Mouse (Mus musculus) midbrain, embryonic 12.5 days (tissue): ENCODE data around the gene Cyfip1. TPM values are rescaled to one million over a fixed set of nuclear protein-coding genes. Genes with fewer than 3 reads are reported as not detected.

Source experiments
- ATAC-seq: fragments of 200-750 bp; cut with Nextera tagmentation; 2 replicates; pipeline ENCODE4 v1.8.0; 2017; ENCODE audit warnings: low read depth, moderate TSS enrichment, moderate library complexity; ENCODE audit not compliant: low FRiP score
- H3K27ac ChIP-seq: fragments of 300-500 bp; sonication (generic); replicated peaks from 2 replicates; pipeline ENCODE4 v1.5.1; 2016; ENCODE audit warnings: mild to moderate bottlenecking
- H3K27me3 ChIP-seq: fragments of 300-500 bp; sonication (generic); 2 replicates; pipeline ENCODE4 v1.6.1; 2016; ENCODE audit warnings: mild to moderate bottlenecking
- H3K36me3 ChIP-seq: fragments of 300-500 bp; sonication (generic); 2 replicates; pipeline ENCODE4 v1.6.1; 2016
- H3K4me1 ChIP-seq: fragments of 300-500 bp; sonication (generic); 2 replicates; pipeline ENCODE4 v1.6.1; 2016
- H3K4me2 ChIP-seq: fragments of 300-500 bp; sonication (generic); replicated peaks from 2 replicates; pipeline ENCODE4 v1.6.1; 2016; ENCODE audit warnings: mild to moderate bottlenecking, moderate library complexity
- H3K4me3 ChIP-seq: fragments of 300-500 bp; sonication (generic); 2 replicates; pipeline ENCODE4 v1.5.1; 2016; ENCODE audit warnings: mild to moderate bottlenecking
- H3K9ac ChIP-seq: fragments of 300-500 bp; sonication (generic); replicated peaks from 2 replicates; pipeline ENCODE4 v1.6.1; 2016; ENCODE audit warnings: mild to moderate bottlenecking, moderate library complexity
- H3K9me3 ChIP-seq: fragments of 300-500 bp; sonication (generic); 2 replicates; pipeline ENCODE4 v1.6.1; 2016; ENCODE audit warnings: mild to moderate bottlenecking
- WGBS: fragments of 180-500 bp; shearing (Covaris S2); methylation state at CpG from one replicate; pipeline ENCODE4 v1.1.7; 2016; 5-methylcytosine and 5-hydroxymethylcytosine counted together
- polyA plus RNA-seq: library from polyadenylated mRNA; unstranded; fragments of >200 nt; fragmentation: Nextera tagmentation; extraction: Ambion mirVana; gene quantifications from 2 replicates; pipeline ENCODE4 v1.2.1, GENCODE M21; 2016

Gene Cyfip1
- polyA plus RNA-seq, 1 experiment from 2014 or later = 79.9 TPM

DNA sequence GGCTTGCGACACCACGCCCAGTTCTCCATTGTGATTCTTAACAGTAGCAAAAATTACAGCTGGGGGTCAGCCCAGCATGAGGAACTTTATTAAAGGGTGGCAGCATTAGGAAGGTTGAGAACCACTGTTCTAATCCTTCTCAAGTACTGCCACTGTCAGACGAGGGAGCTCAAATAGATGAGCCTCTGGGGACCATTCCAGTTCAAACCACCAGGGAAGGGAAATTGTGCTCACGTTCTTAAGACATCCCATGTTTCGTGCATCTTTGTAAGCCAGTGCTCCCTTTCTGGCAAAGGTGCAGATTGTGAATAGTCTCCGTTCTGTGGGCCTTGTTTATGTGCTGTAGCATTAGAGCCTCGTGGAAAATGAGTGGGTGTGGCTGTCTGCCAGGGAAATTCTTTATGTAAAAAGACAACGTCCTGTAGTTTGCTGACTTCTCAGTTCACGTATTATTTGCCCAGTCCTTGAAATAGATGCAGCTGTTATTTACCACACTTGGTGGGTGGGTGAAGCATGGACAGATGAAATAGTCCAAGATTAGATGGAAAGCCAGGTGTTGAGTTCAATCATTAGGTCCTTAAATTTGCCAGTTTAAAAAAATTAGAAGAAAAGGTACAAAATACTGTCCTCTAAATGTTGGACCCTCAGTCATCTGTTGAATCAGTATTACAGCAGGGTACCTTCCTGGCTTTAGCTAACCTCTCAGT is 5.2 kb downstream of the Cyfip1 start:
- H3K27ac ChIP-seq = no peak overlapping the region
- H3K4me1 ChIP-seq = peaks cover 19% of the 10 kb centered on the region
- H3K27me3 ChIP-seq = no peaks in the 10 kb centered on the region
- H3K4me2 ChIP-seq = no peak overlapping the region
- no peaks in the 10 kb centered on the region for H3K9me3 ChIP-seq
- WGBS = 81% methylated on average over 9 of the region's 9 CpGs
- no peak overlapping the region for H3K4me3 ChIP-seq
- no peak for ATAC-seq
- no peak overlapping the region for H3K9ac ChIP-seq
- no peaks in the 10 kb centered on the region for H3K36me3 ChIP-seq

DNA sequence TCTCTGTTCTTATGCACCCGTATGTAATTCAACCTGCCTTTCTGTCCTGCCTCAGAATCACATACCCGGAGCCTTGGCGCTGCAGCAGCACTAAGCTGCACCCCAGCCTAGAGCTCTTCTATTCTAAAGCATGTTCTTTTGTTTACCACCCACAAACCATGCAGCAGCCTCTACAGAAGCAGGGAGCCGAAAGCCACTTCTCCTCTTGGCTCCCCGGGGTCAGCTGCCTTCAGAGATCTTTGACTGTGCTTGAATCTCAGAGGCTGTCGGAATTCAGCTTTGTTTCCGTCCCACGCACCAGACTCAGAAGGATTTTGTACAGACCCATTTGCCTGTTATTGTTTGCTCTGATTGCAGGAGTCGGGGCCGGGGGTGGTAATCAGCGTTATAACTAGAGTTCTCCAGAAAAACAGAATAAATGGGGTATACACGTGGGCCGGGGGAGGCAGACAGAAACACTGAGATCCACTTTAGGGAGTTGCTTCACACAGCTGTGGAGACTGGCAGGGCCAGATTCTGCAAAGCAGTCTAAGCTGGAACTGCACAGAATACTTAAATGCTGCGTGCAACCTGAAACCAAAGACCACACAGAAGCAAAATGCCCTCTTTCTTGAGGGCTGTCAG is 8.5 kb downstream of the Cyfip1 start:
- H3K4me3 ChIP-seq = peak overlapping the region; percentile 7; the same call in 1 of the 2 replicates
- peak; percentile 75 for ATAC-seq
- 14% methylated on average over 14 of the region's 14 CpGs for WGBS

DNA sequence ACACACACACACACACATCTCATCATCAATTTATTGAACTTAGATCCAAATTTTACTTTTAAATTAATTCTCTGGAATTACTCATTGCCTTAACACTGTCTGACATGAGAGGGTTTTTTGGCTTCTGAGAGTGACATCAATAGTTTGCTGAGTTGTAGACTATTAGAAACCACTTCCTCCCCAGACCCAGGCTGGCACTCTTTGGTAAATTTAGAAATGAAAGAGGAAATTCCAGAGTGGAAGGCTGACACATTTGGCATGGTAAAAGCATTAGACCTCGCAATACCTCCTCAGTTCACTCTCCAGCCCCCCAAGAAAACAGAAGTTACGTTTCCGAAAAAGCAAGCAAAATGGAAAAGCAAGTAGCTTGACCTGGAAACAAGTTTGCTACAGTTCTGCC is 11.2 kb downstream of the Cyfip1 start:
- 90% methylated on average over 3 of the region's 3 CpGs for WGBS
- no peak overlapping the region for H3K4me3 ChIP-seq
- H3K36me3 ChIP-seq = no peaks in the 10 kb centered on the region
- no peaks in the 10 kb centered on the region for H3K27me3 ChIP-seq
- peaks cover 11% of the 10 kb centered on the region for H3K4me1 ChIP-seq
- H3K4me2 ChIP-seq = no peak overlapping the region
- H3K27ac ChIP-seq = no peak overlapping the region
- no peak overlapping the region for H3K9ac ChIP-seq
- no peak for ATAC-seq
- H3K9me3 ChIP-seq = no peaks in the 10 kb centered on the region

More for the DNA sequence above, 8.5 kb downstream of the Cyfip1 start:
- peak overlapping the region; percentile 54 for H3K27ac ChIP-seq
- H3K27me3 ChIP-seq = no peaks in the 10 kb centered on the region
- H3K4me2 ChIP-seq = peak overlapping the region; percentile 37
- peak overlapping the region; percentile 25; the same call in 1 of the 2 replicates for H3K9ac ChIP-seq
- H3K4me1 ChIP-seq = peaks cover 11% of the 10 kb centered on the region
- H3K36me3 ChIP-seq = no peaks in the 10 kb centered on the region
- H3K9me3 ChIP-seq = no peaks in the 10 kb centered on the region

DNA sequence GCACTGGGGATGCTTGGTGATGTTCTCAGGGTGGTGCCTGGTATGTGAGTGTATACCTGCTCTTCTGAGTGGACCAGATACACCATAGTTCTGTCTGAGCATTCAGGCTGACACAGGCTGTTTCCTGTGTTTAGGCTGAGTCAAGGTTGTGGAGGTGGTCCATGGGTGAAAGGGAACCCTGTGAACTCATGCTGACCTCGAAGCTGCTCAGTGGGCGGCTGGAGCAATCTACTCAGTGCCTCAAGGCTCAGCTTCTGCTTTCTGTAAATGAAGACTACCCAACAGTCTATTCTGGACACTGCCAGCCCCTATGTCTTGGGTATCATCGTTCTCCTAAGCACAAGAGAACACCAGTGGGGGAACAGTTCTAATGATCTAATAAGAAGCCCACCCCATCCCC is 14.1 kb downstream of the Cyfip1 start:
- no peaks in the 10 kb centered on the region for H3K9me3 ChIP-seq
- no peak for ATAC-seq
- no peaks in the 10 kb centered on the region for H3K4me1 ChIP-seq
- H3K27ac ChIP-seq = no peak overlapping the region
- no peaks in the 10 kb centered on the region for H3K36me3 ChIP-seq
- no peaks in the 10 kb centered on the region for H3K27me3 ChIP-seq
- no peak overlapping the region for H3K4me2 ChIP-seq
- WGBS = 85% methylated on average over 3 of the region's 3 CpGs
- H3K4me3 ChIP-seq = no peak overlapping the region
- no peak overlapping the region for H3K9ac ChIP-seq

DNA sequence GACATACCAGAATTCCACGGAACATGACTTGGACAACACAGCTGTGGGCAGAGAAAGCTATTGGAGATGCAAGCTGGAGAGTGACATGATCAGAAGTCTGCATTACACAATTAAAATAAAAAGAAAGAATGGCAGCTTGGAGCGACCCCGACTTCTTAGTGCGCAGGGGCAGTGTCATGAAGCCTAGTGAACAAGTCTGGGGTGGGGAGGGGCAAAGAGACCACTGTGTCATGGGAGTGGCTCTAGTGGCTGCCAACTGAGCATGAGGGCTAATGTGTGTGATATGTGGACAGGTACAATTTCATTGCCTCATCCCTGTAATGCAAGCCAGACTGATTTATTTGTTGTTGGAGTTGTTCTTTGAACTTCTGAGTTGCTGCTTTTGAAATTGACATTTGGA is 15.2 kb downstream of the Cyfip1 start:
- 93% methylated on average over 4 of the region's 4 CpGs for WGBS
- H3K36me3 ChIP-seq = no peaks in the 10 kb centered on the region
- no peaks in the 10 kb centered on the region for H3K4me1 ChIP-seq
- H3K9me3 ChIP-seq = no peaks in the 10 kb centered on the region
- H3K4me2 ChIP-seq = no peak overlapping the region
- no peak overlapping the region for H3K4me3 ChIP-seq
- no peaks in the 10 kb centered on the region for H3K27me3 ChIP-seq
- no peak overlapping the region for H3K9ac ChIP-seq
- ATAC-seq = no peak
- no peak overlapping the region for H3K27ac ChIP-seq

DNA sequence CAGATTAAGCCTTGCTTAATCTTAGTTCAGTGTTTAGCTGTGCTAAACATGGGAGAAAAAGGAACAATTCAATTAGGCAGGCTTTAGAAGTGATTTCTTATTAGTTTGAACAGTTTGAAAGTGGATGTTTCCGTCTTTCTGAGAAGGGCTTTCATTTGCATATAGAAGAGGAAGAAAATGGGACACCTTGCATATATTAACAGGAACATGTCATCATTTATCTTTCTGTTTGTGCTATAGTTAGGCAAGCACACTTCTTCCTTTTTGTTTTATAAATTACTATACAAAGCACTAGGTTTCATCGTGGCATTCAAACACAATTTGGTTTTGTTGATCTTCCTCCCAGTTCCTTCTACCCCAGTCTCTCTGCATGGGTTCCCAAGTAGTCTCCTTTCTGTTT is 16.2 kb downstream of the Cyfip1 start:
- no peak overlapping the region for H3K27ac ChIP-seq
- H3K9ac ChIP-seq = no peak overlapping the region
- no peaks in the 10 kb centered on the region for H3K9me3 ChIP-seq
- H3K36me3 ChIP-seq = no peaks in the 10 kb centered on the region
- no peaks in the 10 kb centered on the region for H3K27me3 ChIP-seq
- no peak overlapping the region for H3K4me3 ChIP-seq
- no peaks in the 10 kb centered on the region for H3K4me1 ChIP-seq
- no peak for ATAC-seq
- WGBS = 77% methylated on average over 2 of the region's 2 CpGs
- no peak overlapping the region for H3K4me2 ChIP-seq

DNA sequence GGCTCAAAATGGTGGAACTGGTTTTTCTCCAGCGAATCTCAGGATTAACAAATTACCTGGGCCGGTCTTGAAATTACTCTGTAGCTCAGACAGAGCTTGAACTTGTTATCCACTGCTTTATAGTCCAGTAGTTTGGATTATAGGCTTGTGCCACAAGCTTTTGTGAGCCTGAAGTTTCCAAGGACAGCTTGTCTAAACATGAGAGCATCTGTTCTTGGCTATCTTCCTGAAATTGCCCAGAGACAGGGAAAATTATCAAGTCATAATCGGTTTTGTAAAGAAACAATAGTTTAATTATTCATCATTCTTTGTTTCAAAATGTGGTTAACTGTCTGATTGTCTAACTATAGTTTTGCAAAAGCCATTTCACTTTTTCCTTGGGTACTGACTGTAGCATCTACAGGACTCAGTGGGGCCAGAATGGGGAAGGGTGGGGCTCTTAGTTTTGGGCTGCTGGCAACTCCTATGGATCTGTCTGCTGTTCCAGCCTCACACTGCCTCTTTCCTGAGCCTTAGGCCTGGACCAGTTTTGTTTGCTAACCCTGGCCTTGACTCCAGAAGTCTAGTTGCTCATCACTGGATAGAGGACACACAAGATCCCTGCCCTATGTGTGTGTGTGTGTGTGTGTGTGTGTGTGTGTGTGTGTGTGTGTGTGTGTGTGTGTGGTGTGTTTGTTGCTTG is 17.4 kb downstream of the Cyfip1 start:
- WGBS = 94% methylated on average over 3 of the region's 3 CpGs

DNA sequence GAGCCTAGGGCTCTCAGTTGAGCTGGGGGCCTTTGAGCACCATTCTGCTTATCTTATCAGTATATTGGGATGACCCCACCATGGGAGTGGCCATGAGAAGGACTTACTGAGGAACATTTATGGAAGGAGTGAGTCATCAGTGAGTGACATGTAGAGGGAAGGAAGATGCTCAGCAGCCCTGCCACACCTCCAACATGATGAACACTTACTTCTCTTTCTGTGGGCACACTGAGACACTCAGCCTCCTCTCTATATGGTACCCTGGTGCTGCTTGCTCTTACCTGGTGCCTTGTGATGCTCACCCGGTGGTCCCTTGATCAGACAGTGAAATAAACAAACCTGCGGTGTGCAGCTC is 17.9 kb downstream of the Cyfip1 start:
- H3K4me3 ChIP-seq = no peak overlapping the region
- no peak overlapping the region for H3K9ac ChIP-seq
- H3K4me1 ChIP-seq = no peaks in the 10 kb centered on the region
- no peak for ATAC-seq
- no peaks in the 10 kb centered on the region for H3K27me3 ChIP-seq
- no peaks in the 10 kb centered on the region for H3K9me3 ChIP-seq
- no peak overlapping the region for H3K4me2 ChIP-seq
- no peak overlapping the region for H3K27ac ChIP-seq
- H3K36me3 ChIP-seq = no peaks in the 10 kb centered on the region
- WGBS = 97% methylated on average over 2 of the region's 2 CpGs

More for the DNA sequence above, 17.4 kb downstream of the Cyfip1 start:
- Histone ChIP-seq H3K27me3 (no peaks in the 10 kb centered on the region), H3K4me1 (no peaks in the 10 kb centered on the region), H3K9ac (no peak overlapping the region), H3K9me3 (no peaks in the 10 kb centered on the region), H3K4me3 (no peak overlapping the region), H3K27ac (no peak overlapping the region), H3K36me3 (no peaks in the 10 kb centered on the region), H3K4me2 (no peak overlapping the region)
- ATAC-seq = no peak

DNA sequence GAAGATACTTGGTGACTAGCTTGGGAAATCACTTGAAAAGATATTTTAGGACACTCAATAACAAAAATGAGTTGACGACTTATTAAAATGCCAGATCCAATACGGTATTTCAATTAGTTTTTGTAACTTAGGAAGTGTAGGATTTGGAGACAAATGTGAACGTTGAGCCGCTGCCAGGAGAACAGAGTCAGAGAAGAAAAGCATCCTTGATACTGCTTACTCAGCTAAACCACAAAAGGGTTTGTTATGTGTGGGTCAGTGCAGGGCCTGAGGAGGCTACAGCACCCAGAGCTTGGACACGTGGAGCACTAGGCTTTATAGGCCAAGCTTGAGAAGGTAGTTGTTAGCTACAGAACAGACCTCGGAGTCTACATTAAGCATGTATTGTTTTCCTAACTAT is 18.4 kb downstream of the Cyfip1 start:
- Histone ChIP-seq H3K9me3 (no peaks in the 10 kb centered on the region), H3K4me1 (no peaks in the 10 kb centered on the region), H3K4me2 (no peak overlapping the region), H3K27ac (no peak overlapping the region), H3K36me3 (no peaks in the 10 kb centered on the region), H3K27me3 (no peaks in the 10 kb centered on the region), H3K9ac (no peak overlapping the region), H3K4me3 (no peak overlapping the region)
- no peak for ATAC-seq
- 84% methylated on average over 6 of the region's 6 CpGs for WGBS

DNA sequence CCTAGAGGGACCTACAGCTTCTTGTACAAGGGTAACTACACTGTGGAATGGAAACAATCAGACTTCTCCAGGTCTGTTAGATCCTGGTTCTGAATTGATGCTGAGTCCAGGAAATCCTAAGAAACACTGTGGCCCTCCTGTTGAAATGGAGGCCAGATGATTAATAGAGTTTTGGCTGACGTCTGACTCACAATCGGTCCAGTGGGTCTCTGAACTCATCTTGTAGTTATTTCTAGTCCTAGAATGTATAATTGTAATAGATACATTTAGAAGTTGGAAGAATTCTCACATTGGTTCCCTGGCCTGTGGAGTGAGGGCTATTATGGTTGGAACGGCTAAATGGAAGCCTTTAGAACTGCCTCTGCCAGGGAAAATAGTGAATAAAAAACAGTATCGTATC is 19.6 kb downstream of the Cyfip1 start:
- H3K27me3 ChIP-seq = no peaks in the 10 kb centered on the region
- H3K4me1 ChIP-seq = no peaks in the 10 kb centered on the region
- no peak overlapping the region for H3K4me2 ChIP-seq
- H3K27ac ChIP-seq = no peak overlapping the region
- H3K4me3 ChIP-seq = no peak overlapping the region
- WGBS = 90% methylated on average over 4 of the region's 4 CpGs
- no peaks in the 10 kb centered on the region for H3K9me3 ChIP-seq
- H3K9ac ChIP-seq = no peak overlapping the region
- ATAC-seq = no peak
- H3K36me3 ChIP-seq = no peaks in the 10 kb centered on the region

DNA sequence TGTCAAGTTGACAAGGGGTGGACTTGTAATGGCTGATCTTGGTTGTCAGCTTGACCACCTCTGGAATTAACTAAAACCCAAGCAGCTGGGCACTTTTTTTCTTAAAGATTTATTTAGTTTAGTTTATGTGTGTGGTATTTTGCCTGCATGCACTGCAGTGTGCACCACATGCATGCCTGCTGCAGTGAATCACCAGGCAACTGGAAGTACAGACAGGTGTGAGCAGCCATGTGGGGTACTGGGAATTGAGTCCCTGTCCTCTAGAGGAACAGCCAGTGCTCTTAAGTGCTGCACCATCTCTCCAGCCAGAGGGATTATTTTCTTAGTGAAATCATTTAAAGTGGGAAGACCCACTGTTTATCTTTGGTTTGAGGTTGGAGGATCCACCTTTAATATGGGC is 23.5 kb downstream of the Cyfip1 start:
- no peaks in the 10 kb centered on the region for H3K9me3 ChIP-seq
- H3K4me1 ChIP-seq = 0 out of 2 replicates have a peak, but pooled peaks cover 2% of the 10 kb centered on the region
- H3K36me3 ChIP-seq = no peaks in the 10 kb centered on the region
- no peaks in the 10 kb centered on the region for H3K27me3 ChIP-seq
- no peak overlapping the region for H3K4me2 ChIP-seq
- no peak overlapping the region for H3K9ac ChIP-seq
- no peak overlapping the region for H3K27ac ChIP-seq
- H3K4me3 ChIP-seq = no peak overlapping the region
- ATAC-seq = no peak

DNA sequence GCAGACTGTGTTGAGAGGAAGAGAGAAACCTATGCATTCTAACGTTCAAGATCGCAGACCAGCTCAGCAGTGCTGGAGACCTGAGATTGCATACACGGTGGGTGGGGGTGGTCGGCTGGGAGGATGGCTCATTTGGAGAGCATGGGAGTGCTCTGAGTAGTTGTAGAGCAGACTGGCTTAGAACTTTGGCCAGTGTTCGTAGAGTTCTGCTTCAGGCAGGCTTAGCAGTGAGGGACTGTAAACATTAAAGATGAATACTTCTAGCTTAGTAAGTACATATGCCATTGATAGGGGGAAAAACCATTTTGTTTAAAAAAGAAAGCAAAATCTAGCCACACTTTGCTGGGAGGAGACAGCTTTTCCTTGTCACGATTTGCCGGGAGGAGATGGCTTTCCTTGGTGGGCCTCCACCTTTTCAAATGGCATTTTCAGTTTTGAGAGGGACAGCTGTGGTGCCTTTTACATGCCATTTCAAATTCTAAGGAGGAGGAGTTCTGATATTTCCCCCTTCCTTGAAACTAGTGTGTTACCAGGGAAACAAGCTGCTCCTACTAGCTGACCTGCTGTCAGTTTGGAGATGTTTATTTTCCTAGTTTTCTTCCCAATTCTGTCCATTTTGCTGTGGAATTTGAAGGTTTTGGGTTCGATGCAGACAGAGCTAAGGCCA is 24.3 kb downstream of the Cyfip1 start:
- H3K27ac ChIP-seq = no peak overlapping the region
- 76% methylated on average over 8 of the region's 8 CpGs for WGBS

More for the DNA sequence above, 24.3 kb downstream of the Cyfip1 start:
- Histone ChIP-seq H3K9me3 (no peaks in the 10 kb centered on the region), H3K4me1 (0 out of 2 replicates have a peak, but pooled peaks cover 2% of the 10 kb centered on the region), H3K4me2 (no peak overlapping the region), H3K36me3 (no peaks in the 10 kb centered on the region), H3K27me3 (no peaks in the 10 kb centered on the region), H3K4me3 (no peak overlapping the region), H3K9ac (no peak overlapping the region)
- ATAC-seq = no peak
